Comparison of ENCODE assay signal across 8 mouse cellular contexts in the genomic region with DNA sequence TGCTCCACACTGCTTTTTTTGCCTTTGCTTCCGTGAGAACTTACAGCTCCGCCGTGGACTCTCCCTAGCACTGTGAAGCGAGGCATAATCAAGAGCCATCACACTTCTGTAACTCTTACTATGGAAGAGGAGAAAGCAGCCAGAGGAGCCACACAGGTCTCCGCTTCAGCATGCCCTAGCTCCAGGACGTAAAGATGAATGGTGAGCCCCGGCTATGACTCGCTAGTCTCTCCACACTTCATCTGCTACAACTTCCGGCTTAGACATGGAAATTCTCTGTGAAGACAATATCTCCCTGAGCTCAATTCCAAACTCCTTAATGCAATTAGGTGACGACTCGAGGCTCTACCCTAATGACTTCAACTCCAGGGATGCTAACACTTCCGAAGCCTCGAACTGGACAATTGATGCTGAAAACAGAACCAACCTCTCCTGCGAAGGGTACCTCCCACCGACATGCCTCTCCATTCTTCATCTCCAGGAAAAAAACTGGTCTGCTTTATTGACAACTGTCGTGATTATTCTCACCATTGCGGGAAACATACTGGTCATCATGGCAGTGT. TPM values are rescaled to one million over a fixed set of nuclear protein-coding genes. Genes with fewer than 3 reads are reported as not detected.
DNase-seq lines count a peak whose midpoint lies in the region; ATAC-seq and TF ChIP-seq lines count a peak whose summit lies in the region.

No protein-coding gene starts in this region.

- no peak for DNase-seq in heart, adult 9 months (ENCODE audit: low spot score in 2 of 2)
- DNase-seq in liver, postnatal 0 days, result no peak
- no peak for DNase-seq in adrenal gland, postnatal 25 days
- DNase-seq in cerebellum, postnatal 14 days, result no peak
- no peak for DNase-seq in frontal cortex, postnatal 25 days (ENCODE audit: low spot score in 2 of 2)

- ATAC-seq in heart, embryonic 13.5 days (ENCODE audit: extremely low read depth, insufficient number of reproducible peaks, low FRiP score, low TSS enrichment), result no peak
- no peak; the same call in 1 of the 2 replicates for ATAC-seq in heart, embryonic 15.5 days (replicated peaks; ENCODE audit: insufficient number of reproducible peaks, insufficient read depth, low FRiP score, low read depth)
- no peak for ATAC-seq in liver, postnatal 0 days

- H3K36me3 ChIP-seq in heart, embryonic 13.5 days, result no peaks in the 10 kb centered on the region
- H3K36me3 ChIP-seq in heart, embryonic 15.5 days, result no peaks in the 10 kb centered on the region
- H3K36me3 ChIP-seq in liver, postnatal 0 days (replicated peaks; ENCODE audit: insufficient read depth, low read length), result no peaks in the 10 kb centered on the region

- peaks cover 10% of the 10 kb centered on the region for H3K27me3 ChIP-seq in heart, embryonic 13.5 days (replicated peaks)
- H3K27me3 ChIP-seq in heart, embryonic 15.5 days, result no peaks in the 10 kb centered on the region
- H3K27me3 ChIP-seq in liver, postnatal 0 days (ENCODE audit: insufficient read depth, low read length), result peaks cover 8% of the 10 kb centered on the region; the same call in 1 of the 2 replicates

- WGBS in heart, embryonic 13.5 days, result 26% methylated on average over 17 of the region's 17 CpGs
- 3% methylated on average over 17 of the region's 17 CpGs for WGBS in bone marrow, adult 2 months
- WGBS in heart, embryonic 15.5 days, result 23% methylated on average over 17 of the region's 17 CpGs
- 20% methylated on average over 17 of the region's 17 CpGs for WGBS in liver, postnatal 0 days (ENCODE audit: insufficient replicate concordance)

- H3K4me2 ChIP-seq in heart, embryonic 13.5 days, result peak overlapping the region; percentile 89
- H3K4me2 ChIP-seq in heart, embryonic 15.5 days, result peak overlapping the region; percentile 83
- H3K4me2 ChIP-seq in liver, postnatal 0 days (ENCODE audit: low read depth, low read length), result peak overlapping the region; percentile 70

- peak overlapping the region; percentile 77 for H3K9ac ChIP-seq in heart, embryonic 13.5 days
- H3K9ac ChIP-seq in heart, embryonic 15.5 days, result peak overlapping the region; percentile 40
- peak overlapping the region; percentile 33 for H3K9ac ChIP-seq in liver, postnatal 0 days (replicated peaks)

- no peak for TF ChIP-seq POLR2A in bone marrow, adult 2 months (IDR thresholded peaks at IDR 0.05; ENCODE audit: borderline replicate concordance, control insufficient read depth, low read depth, low read length)

- no peak overlapping the region for H3K27ac ChIP-seq in heart, embryonic 13.5 days (replicated peaks)
- H3K27ac ChIP-seq in bone marrow, adult 2 months (ENCODE audit: control insufficient read depth, insufficient read depth, low read depth, low read length, poor library complexity), result no peak overlapping the region
- H3K27ac ChIP-seq in heart, embryonic 15.5 days, result no peak overlapping the region
- no peak overlapping the region for H3K27ac ChIP-seq in liver, postnatal 0 days (ENCODE audit: low read depth)

- peaks cover 26% of the 10 kb centered on the region for H3K4me1 ChIP-seq in heart, embryonic 13.5 days
- H3K4me1 ChIP-seq in bone marrow, adult 2 months (ENCODE audit: control insufficient read depth, insufficient read depth, low read length), result peaks cover 7% of the 10 kb centered on the region; the same call in 1 of the 2 replicates
- H3K4me1 ChIP-seq in heart, embryonic 15.5 days (replicated peaks), result peaks cover 28% of the 10 kb centered on the region
- peaks cover 16% of the 10 kb centered on the region for H3K4me1 ChIP-seq in liver, postnatal 0 days (ENCODE audit: insufficient read depth)

- peak overlapping the region; percentile 60 for H3K4me3 ChIP-seq in heart, embryonic 13.5 days
- H3K4me3 ChIP-seq in bone marrow, adult 2 months (replicated peaks; ENCODE audit: control insufficient read depth, low read depth, low read length), result peak overlapping the region; percentile 44
- peak overlapping the region; percentile 57 for H3K4me3 ChIP-seq in heart, embryonic 15.5 days
- peak overlapping the region; percentile 50 for H3K4me3 ChIP-seq in liver, postnatal 0 days (ENCODE audit: low read depth, low read length)

- no peak for TF ChIP-seq CTCF in bone marrow, adult 2 months (IDR thresholded peaks at IDR 0.05; ENCODE audit: control insufficient read depth, insufficient read depth, low read length)
- TF ChIP-seq CTCF in liver, postnatal 0 days (IDR thresholded peaks at IDR 0.05; ENCODE audit: low read depth), result no peak

- TF ChIP-seq EP300 in liver, postnatal 0 days (IDR thresholded peaks at IDR 0.05; ENCODE audit: low read depth), result no peak

- H3K9me3 ChIP-seq in heart, embryonic 13.5 days, result no peaks in the 10 kb centered on the region
- no peaks in the 10 kb centered on the region for H3K9me3 ChIP-seq in heart, embryonic 15.5 days (replicated peaks)
- H3K9me3 ChIP-seq in liver, postnatal 0 days (ENCODE audit: low read length), result no peaks in the 10 kb centered on the region

RNA-seq across cellular contexts. Expression of gene Htr2a, which starts 1.1 kb away (rescaled TPM):
- 0.72 and 0.87 TPM in 2 replicates for polyA plus RNA-seq in heart, embryonic 13.5 days (2015; fragmentation: Nextera tagmentation; extraction: Ambion mirVana)
- polyA plus RNA-seq in bone marrow, adult 2 months (2011; ENCODE audit: insufficient read depth, insufficient read length, low replicate concordance, missing spikeins), result 0.40 and 1.6 TPM in 2 replicates
- 0.66 and 0.77 TPM in 2 replicates for polyA plus RNA-seq in heart, embryonic 15.5 days (2015; fragmentation: Nextera tagmentation; extraction: Ambion mirVana)
- polyA plus RNA-seq in liver, postnatal 0 days (2015; fragmentation: Nextera tagmentation; extraction: Ambion mirVana), result 0.20 and 0.21 TPM in 2 replicates
- total RNA-seq in adrenal gland, postnatal 25 days (2021), result not detected in 2 replicates
